Mouse (Mus musculus) myocyte (in vitro differentiated cells): ENCODE measurements around the gene Irf8.

Source experiments
- E2F4 ChIP-seq: IDR thresholded peaks from one replicate; pipeline ENCODE4 v1.6.1; 2011; ENCODE audit warnings: mild to moderate bottlenecking, control low read depth, moderate library complexity; ENCODE audit not compliant: insufficient read depth
- MAX ChIP-seq: IDR thresholded peaks from one replicate; pipeline ENCODE4 v1.6.1; 2011; ENCODE audit warnings: low read depth, mild to moderate bottlenecking, control low read depth
- POLR2A ChIP-seq: IDR thresholded peaks from one replicate; pipeline ENCODE4 v1.6.1; 2011; ENCODE audit warnings: low read depth, mild to moderate bottlenecking, control low read depth, moderate library complexity; ENCODE audit not compliant: insufficient read length
- POLR2AphosphoS2 ChIP-seq: IDR thresholded peaks from one replicate; pipeline ENCODE4 v1.6.1; 2011; ENCODE audit warnings: low read depth, control low read depth; ENCODE audit not compliant: insufficient read length
- TCF3 ChIP-seq: IDR thresholded peaks from one replicate; pipeline ENCODE4 v1.6.1; 2011; ENCODE audit warnings: low read depth, control low read depth; ENCODE audit not compliant: insufficient read length
- USF1 ChIP-seq: IDR thresholded peaks from one replicate; pipeline ENCODE4 v1.6.1; 2011; ENCODE audit warnings: low read depth, mild to moderate bottlenecking, control low read depth, moderate library complexity

DNA sequence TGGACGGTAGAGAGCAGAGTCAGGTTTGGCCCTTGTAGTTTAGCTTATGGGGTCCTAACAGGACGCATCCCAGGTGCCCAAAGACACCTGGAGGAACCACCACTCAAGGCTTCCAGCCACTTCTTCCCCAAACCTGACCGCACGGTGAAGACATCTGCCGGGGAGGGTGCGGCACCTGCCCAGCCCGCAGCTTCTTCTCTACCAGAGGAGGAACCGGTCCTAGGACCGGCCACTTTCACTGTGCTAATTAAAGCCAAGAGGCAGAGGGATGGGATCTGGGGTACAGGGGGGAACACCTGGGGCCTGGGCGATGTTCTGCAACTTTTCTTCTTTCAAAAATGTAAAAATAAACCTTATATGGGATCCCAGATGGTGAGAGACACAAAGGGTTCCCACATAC is 41.0 kb downstream of the Irf8 start:
- TF ChIP-seq POLR2AphosphoS2 (no peak), USF1 (no peak), POLR2A (no peak), E2F4 (no peak), MAX (no peak), TCF3 (no peak)
